Comparison of ENCODE assay signal across 8 mouse cellular contexts in the genomic region with DNA sequence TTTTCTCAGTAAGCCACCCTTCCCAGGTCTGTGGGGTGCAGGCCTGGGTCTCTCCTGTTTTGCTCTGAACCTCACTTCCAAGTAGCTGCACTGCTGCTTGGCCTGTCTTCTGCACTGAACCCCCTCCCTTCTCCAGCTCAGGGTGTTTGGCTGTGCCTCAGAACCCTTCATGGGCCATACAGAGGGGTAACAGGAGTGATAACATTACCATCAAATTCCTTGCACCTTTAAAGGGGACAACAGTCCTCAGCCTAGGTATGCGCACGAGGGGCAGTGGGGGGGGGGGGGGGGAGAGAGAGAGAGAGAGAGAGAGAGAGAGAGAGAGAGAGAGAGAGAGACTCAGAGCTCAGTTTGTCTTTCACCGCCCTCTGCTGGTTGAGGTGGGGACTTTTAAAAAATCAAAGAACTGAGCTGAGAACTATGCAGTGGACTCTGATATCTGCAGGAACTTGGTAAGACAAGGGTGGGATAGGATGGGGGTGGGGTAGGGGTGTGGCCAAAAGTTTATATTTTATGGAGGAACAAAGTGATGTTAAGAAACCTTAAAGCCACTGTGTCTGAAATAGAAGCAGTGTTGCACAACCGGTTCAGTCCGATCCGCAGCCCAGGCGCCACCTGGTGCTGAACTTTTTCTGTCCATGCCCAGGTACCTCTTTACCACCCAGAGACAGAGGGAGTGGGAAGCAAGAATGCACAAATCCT.
A peak's percentile ranks its signal among the peaks of the same experiment; 100 is the strongest.
DNase-seq lines count a peak whose midpoint lies in the region; ATAC-seq lines count a peak whose summit lies in the region.

No protein-coding gene starts in this region.

- intact Hi-C loops in heart, postnatal 14 days (cut with DNase I), result loop anchor here (1.0 to 2.0 kb wide), 2 partner anchors 127 to 360 kb away; no protein-coding TSS in a partner anchor

- H3K27ac ChIP-seq in embryonic facial prominence, embryonic 10.5 days (replicated peaks), result peak overlapping the region; percentile 31; the same call in 1 of the 2 replicates
- peak overlapping the region; percentile 79 for H3K27ac ChIP-seq in midbrain, embryonic 10.5 days (replicated peaks)
- H3K27ac ChIP-seq in stomach, embryonic 16.5 days (ENCODE audit: low read length), result peak overlapping the region; percentile 94

- WGBS in embryonic facial prominence, embryonic 10.5 days, result 13% methylated on average over 7 of the region's 7 CpGs
- 27% methylated on average over 7 of the region's 7 CpGs for WGBS in midbrain, embryonic 10.5 days
- WGBS in stomach, embryonic 16.5 days, result 21% methylated on average over 7 of the region's 7 CpGs

- H3K4me2 ChIP-seq in stomach, embryonic 16.5 days (ENCODE audit: low read depth, low read length), result 0 out of 2 replicates have a peak overlapping the region, but pooled peaks have one; percentile 17

- peak overlapping the region; percentile 32; the same call in 1 of the 2 replicates for H3K9ac ChIP-seq in stomach, embryonic 16.5 days (ENCODE audit: low read length)

- ATAC-seq in stomach, embryonic 16.5 days (ENCODE audit: insufficient read depth, low FRiP score), result peak; percentile 37; the same call in 1 of the 2 replicates

- H3K36me3 ChIP-seq in embryonic facial prominence, embryonic 10.5 days (replicated peaks), result no peaks in the 10 kb centered on the region
- H3K36me3 ChIP-seq in midbrain, embryonic 10.5 days, result no peaks in the 10 kb centered on the region
- no peaks in the 10 kb centered on the region for H3K36me3 ChIP-seq in stomach, embryonic 16.5 days (ENCODE audit: control insufficient read depth, insufficient read depth, low read length)

- H3K27me3 ChIP-seq in embryonic facial prominence, embryonic 10.5 days (replicated peaks; ENCODE audit: low read depth, poor library complexity, severe bottlenecking), result peaks cover 20% of the 10 kb centered on the region
- H3K27me3 ChIP-seq in midbrain, embryonic 10.5 days (ENCODE audit: low read depth, poor library complexity, severe bottlenecking), result peaks cover 46% of the 10 kb centered on the region; the same call in 1 of the 2 replicates
- no peaks in the 10 kb centered on the region for H3K27me3 ChIP-seq in stomach, embryonic 16.5 days (ENCODE audit: control insufficient read depth, insufficient read depth, low read length)

- DNase-seq in kidney, adult 18-20 months, result peak; percentile 40
- DNase-seq in kidney, adult 11 months, result no peak
- DNase-seq in R1 (ENCODE audit: low read depth, low spot score), result peak; percentile 35
- DNase-seq in embryonic facial prominence, embryonic 10.5 days (ENCODE audit: low spot score), result peak; percentile 70
- DNase-seq in heart, postnatal 14 days, result peak; percentile 51 to 67
- peak; percentile 23 for DNase-seq in left cerebral cortex, adult 11 months (ENCODE audit: low spot score)
- DNase-seq in midbrain, embryonic 10.5 days (ENCODE audit: low spot score), result peak; percentile 63

- no peaks in the 10 kb centered on the region for H3K9me3 ChIP-seq in embryonic facial prominence, embryonic 10.5 days
- no peaks in the 10 kb centered on the region for H3K9me3 ChIP-seq in midbrain, embryonic 10.5 days (replicated peaks)
- no peaks in the 10 kb centered on the region for H3K9me3 ChIP-seq in stomach, embryonic 16.5 days (replicated peaks; ENCODE audit: control insufficient read depth, low read length)

- H3K4me3 ChIP-seq in embryonic facial prominence, embryonic 10.5 days, result no peak overlapping the region
- no peak overlapping the region for H3K4me3 ChIP-seq in midbrain, embryonic 10.5 days
- H3K4me3 ChIP-seq in stomach, embryonic 16.5 days (replicated peaks; ENCODE audit: low read length), result no peak overlapping the region

- peaks cover 60% of the 10 kb centered on the region for H3K4me1 ChIP-seq in embryonic facial prominence, embryonic 10.5 days
- H3K4me1 ChIP-seq in midbrain, embryonic 10.5 days, result peaks cover 69% of the 10 kb centered on the region
- H3K4me1 ChIP-seq in stomach, embryonic 16.5 days (ENCODE audit: control insufficient read depth, insufficient read depth, low read length), result peaks cover 14% of the 10 kb centered on the region

Comparison
In these comparisons a context has a peak if more than half of its experiments do, and no peak if none do; other contexts are left out.
1. H3K27ac ChIP-seq: peak in every context shown above with its lines; median percentile 94 in stomach, embryonic 16.5 days; 79 in midbrain, embryonic 10.5 days; 31 in embryonic facial prominence, embryonic 10.5 days.